Mouse (Mus musculus) MEL (cell line): ENCODE data around the gene Pp2d1. TPM values are rescaled to one million over a fixed set of nuclear protein-coding genes. Genes with fewer than 3 reads are reported as not detected.
A peak's percentile ranks its signal among the peaks of the same experiment; 100 is the strongest.

ENCODE experiments used
- DNase-seq: peaks from one replicate; pipeline ENCODE4 v3.0.0; 2011; ENCODE audit warnings: low read depth, low spot score
- H3K27ac ChIP-seq: 2 replicates; pipeline ENCODE4 v1.5.1; 2012; ENCODE audit warnings: low read depth, mild to moderate bottlenecking, control low read depth, low read length, moderate library complexity; ENCODE audit not compliant: control insufficient read depth
- H3K27me3 ChIP-seq, 2 experiments: fragments of 150-350 bp in 1 of 2; sonication (generic) in 1 of 2; 2 replicates each; pipeline ENCODE4 v1.6.1; 2012; ENCODE audit warnings: low read length in 2 of 2, mild to moderate bottlenecking in 2 of 2, improper control_type of control experiment in 1 of 2, moderate library complexity in 1 of 2; ENCODE audit not compliant: insufficient read depth in 2 of 2, control insufficient read depth in 1 of 2
- H3K36me3 ChIP-seq, 2 experiments: 2 replicates each; pipeline ENCODE4 v1.6.1; 2012 to 2014; ENCODE audit warnings: low read length in 2 of 2, improper control_type of control experiment in 1 of 2, inconsistent platforms in 1 of 2, mild to moderate bottlenecking in 1 of 2; ENCODE audit not compliant: insufficient read depth in 2 of 2, control insufficient read depth in 1 of 2
- H3K4me1 ChIP-seq, 2 experiments: fragments of 150-350 bp in 1 of 2; sonication (generic) in 1 of 2; 2 replicates each; pipeline ENCODE4 v1.6.1; 2012; ENCODE audit warnings: low read length in 2 of 2, improper control_type of control experiment in 1 of 2, mild to moderate bottlenecking in 1 of 2; ENCODE audit not compliant: insufficient read depth in 2 of 2, control insufficient read depth in 1 of 2
- H3K4me3 ChIP-seq, 2 experiments: fragments of 150-350 bp in 1 of 2; sonication (generic) in 1 of 2; 2 replicates each; pipeline ENCODE4 v1.5.1; 2012; ENCODE audit warnings: low read depth in 2 of 2, low read length in 2 of 2, mild to moderate bottlenecking in 2 of 2, moderate library complexity in 2 of 2, control low read depth in 1 of 2, improper control_type of control experiment in 1 of 2; ENCODE audit not compliant: control insufficient read depth in 1 of 2, insufficient read depth in 1 of 2
- H3K79me2 ChIP-seq: 2 replicates; pipeline ENCODE4 v1.6.1; 2012; ENCODE audit warnings: mild to moderate bottlenecking, low read length, moderate library complexity; ENCODE audit not compliant: control insufficient read depth, poor library complexity, insufficient read depth
- H3K9ac ChIP-seq: 2 replicates; pipeline ENCODE4 v1.6.1; 2012; ENCODE audit warnings: low read depth, mild to moderate bottlenecking, control low read depth, low read length, moderate library complexity; ENCODE audit not compliant: control insufficient read depth, poor library complexity, severe bottlenecking
- H3K9me3 ChIP-seq: fragments of 150-350 bp; sonication (generic); replicated peaks from 2 replicates; pipeline ENCODE4 v1.6.1; 2012; ENCODE audit warnings: mild to moderate bottlenecking, low read length, improper control_type of control experiment, moderate library complexity; ENCODE audit not compliant: insufficient read depth
- BHLHE40 ChIP-seq: IDR thresholded peaks from 2 replicates; pipeline ENCODE4 v1.6.1; 2012; ENCODE audit warnings: low read depth, mild to moderate bottlenecking, inconsistent platforms, low read length, improper control_type of control experiment, borderline replicate concordance
- E2F4 ChIP-seq: IDR thresholded peaks from 2 replicates; pipeline ENCODE4 v1.6.1; 2011; ENCODE audit warnings: low read depth, low read length, improper control_type of control experiment, borderline replicate concordance
- HCFC1 ChIP-seq: IDR thresholded peaks from 2 replicates; pipeline ENCODE4 v1.6.1; 2012; ENCODE audit warnings: low read depth, mild to moderate bottlenecking, inconsistent platforms, low read length, improper control_type of control experiment, moderate library complexity
- JUND ChIP-seq: IDR thresholded peaks from 2 replicates; pipeline ENCODE4 v1.6.1; 2011; ENCODE audit warnings: low read depth, mild to moderate bottlenecking, improper control_type of control experiment, low read length
- MAZ ChIP-seq: IDR thresholded peaks from 2 replicates; pipeline ENCODE4 v1.6.1; 2012; ENCODE audit warnings: low read depth, mild to moderate bottlenecking, inconsistent platforms, low read length, improper control_type of control experiment
- MEF2A ChIP-seq: IDR thresholded peaks from 2 replicates; pipeline ENCODE4 v1.6.1; 2014; ENCODE audit warnings: low read depth, mild to moderate bottlenecking, inconsistent platforms, low read length, improper control_type of control experiment; ENCODE audit not compliant: poor library complexity, insufficient replicate concordance, severe bottlenecking; ENCODE audit errors: extremely low read depth
- MXI1 ChIP-seq: IDR thresholded peaks from 2 replicates; pipeline ENCODE4 v1.6.1; 2011; ENCODE audit warnings: mild to moderate bottlenecking, low read depth, low read length, improper control_type of control experiment
- NELFE ChIP-seq: IDR thresholded peaks from 2 replicates; pipeline ENCODE4 v1.6.1; 2011; ENCODE audit warnings: low read depth, low read length, improper control_type of control experiment
- NRF1 ChIP-seq: IDR thresholded peaks from 2 replicates; pipeline ENCODE4 v1.6.1; 2014; ENCODE audit warnings: low read depth, mild to moderate bottlenecking, inconsistent platforms, low read length, improper control_type of control experiment, moderate library complexity; ENCODE audit not compliant: poor library complexity, insufficient read depth, severe bottlenecking
- POLR2A ChIP-seq, 2 experiments: IDR thresholded peaks; 2 replicates each; pipeline ENCODE4 v1.6.1; 2011 to 2012; ENCODE audit warnings: low read length in 2 of 2, mild to moderate bottlenecking in 2 of 2, control low read depth in 1 of 2, improper control_type of control experiment in 1 of 2, low read depth in 1 of 2, moderate library complexity in 1 of 2; ENCODE audit not compliant: control insufficient read depth in 1 of 2, insufficient read depth in 1 of 2, poor library complexity in 1 of 2
- POLR2AphosphoS2 ChIP-seq: IDR thresholded peaks from 2 replicates; pipeline ENCODE4 v1.6.1; 2011; ENCODE audit warnings: low read length, improper control_type of control experiment
- SMC3 ChIP-seq: IDR thresholded peaks from 2 replicates; pipeline ENCODE4 v1.6.1; 2011; ENCODE audit warnings: low read depth, low read length, improper control_type of control experiment
- TAL1 ChIP-seq: IDR thresholded peaks from 2 replicates; pipeline ENCODE4 v1.6.1; 2012; ENCODE audit warnings: mild to moderate bottlenecking, inconsistent platforms, low read length, moderate library complexity, mixed read lengths
- TBP ChIP-seq: IDR thresholded peaks from 2 replicates; pipeline ENCODE4 v1.8.0; 2011; ENCODE audit warnings: low read depth, low read length, improper control_type of control experiment
- USF1 ChIP-seq: IDR thresholded peaks from 2 replicates; pipeline ENCODE4 v1.6.1; 2014; ENCODE audit warnings: low read depth, mild to moderate bottlenecking, inconsistent platforms, low read length, improper control_type of control experiment, moderate library complexity
- USF2 ChIP-seq, 2 experiments: IDR thresholded peaks; 2 replicates each; pipeline ENCODE4 v1.6.1; 2011 to 2012; ENCODE audit warnings: improper control_type of control experiment in 2 of 2, low read length in 2 of 2, borderline replicate concordance in 1 of 2, inconsistent platforms in 1 of 2, low read depth in 1 of 2, mild to moderate bottlenecking in 1 of 2; ENCODE audit not compliant: insufficient read depth in 1 of 2
- polyA plus RNA-seq, 2 experiments: library from polyadenylated mRNA; stranded (reverse) in 1 of 2; unstranded in 1 of 2; fragments of >175 nt in 1 of 2; fragments of >200 nt in 1 of 2; gene quantifications; 2 replicates each; pipeline versions ENCODE4 v1.2.1 to v1.2.4; 2012; ENCODE audit warnings: low replicate concordance in 2 of 2, low read depth in 1 of 2; ENCODE audit not compliant: insufficient read length in 2 of 2, insufficient read depth in 1 of 2, missing spikeins in 1 of 2
- total RNA-seq: library from RNA; depleted of rRNA; stranded (reverse); fragments of 300-350 nt; gene quantifications from 2 replicates; pipeline ENCODE4 v1.2.3, GENCODE M21; 2012; rRNA removed

Gene Pp2d1
- total and polyA plus RNA-seq, 3 experiments: 0.04 to 0.08 TPM; not detected in 1

GRCm38 (mm10) chr17:53462603-53463495 is 76.4 kb downstream of the Pp2d1 start, which contains the start of gene Efhb:
Efhb (minus strand) TSS chr17:53463321.
- Histone ChIP-seq H3K9me3 (no peaks in the 10 kb centered on the region), H3K9ac (no peak within 1 kb of the TSS), H3K4me3 (peak within 1 kb of the TSS in 1 of 2 experiments; percentile 18; a peak in 1 of 4 replicates), H3K27ac (no peak within 1 kb of the TSS), H3K4me1 (peaks cover 0 to 7% of the 10 kb centered on the region in 2 experiments; a peak in 2 of 4 replicates), H3K36me3 (peaks cover 0 to 3% of the 10 kb centered on the region in 2 experiments; a peak in 2 of 4 replicates), H3K27me3 (no peaks in the 10 kb centered on the region; a peak in 2 of 4 replicates), H3K79me2 (no peaks in the 10 kb centered on the region)
- DNase-seq: peak; percentile 63
- TF ChIP-seq BHLHE40 (no peak), USF1 (no peak), HCFC1 (no peak), SMC3 (no peak), MXI1 (no peak), NRF1 (no peak), USF2 (IDR thresholded peaks at IDR 0.05; ENCODE audit: borderline replicate concordance in 1 of 2, insufficient read depth in 1 of 2, low read depth in 1 of 2, low read length in 2 of 2) (no peak), E2F4 (no peak), MEF2A (no peak), JUND (no peak), MAZ (no peak), TBP (no peak), NELFE (no peak), POLR2AphosphoS2 (no peak), POLR2A (IDR thresholded peaks at IDR 0.05; ENCODE audit: control insufficient read depth in 1 of 2, insufficient read depth in 1 of 2, low read depth in 1 of 2, low read length in 2 of 2, poor library complexity in 1 of 2) (no peak), TAL1 (no peak)

Other genes with a start within 250 kb of the Pp2d1 start
- gene Efhb, start 76.1 kb downstream of the Pp2d1 start, total RNA-seq: not detected in 2 replicates
- not detected for gene Efhb, start 76.1 kb downstream of the Pp2d1 start, polyA plus RNA-seq
- 23.7 and 26.7 TPM in 2 replicates for gene Rab5a, start 60.2 kb downstream of the Pp2d1 start, total RNA-seq
- gene Rab5a, start 60.2 kb downstream of the Pp2d1 start, polyA plus RNA-seq: 10 to 100 TPM in 1 of 2 experiments, not detected in 1; 22.7 TPM
- 6.2 and 6.4 TPM in 2 replicates for gene Kat2b, start 27.4 kb upstream of the Pp2d1 start, total RNA-seq
- 1 to 10 TPM in 1 of 2 experiments, not detected in 1; 7.4 TPM for gene Kat2b, start 27.4 kb upstream of the Pp2d1 start, polyA plus RNA-seq
- 12.6 and 19.4 TPM in 2 replicates for gene Sgo1, start 149.9 kb upstream of the Pp2d1 start, total RNA-seq
- gene Sgo1, start 149.9 kb upstream of the Pp2d1 start, polyA plus RNA-seq: 10 to 100 TPM in 1 of 2 experiments, not detected in 1; 21.4 TPM